Mouse (Mus musculus) heart, postnatal 14 days (tissue): Measurements from ENCODE around the gene B230217C12Rik. TPM values are rescaled to one million over a fixed set of nuclear protein-coding genes. Genes with fewer than 3 reads are reported as not detected.

ENCODE experiments used
- total RNA-seq, 2 experiments: library from RNA; stranded (reverse); gene quantifications; 2 replicates each; pipeline ENCODE4 v1.2.3; 2021

The B230217C12Rik gene
- total RNA-seq, 2 experiments from 2014 or later: 0.95 to 1.1 TPM

Other genes starting within 250 kb of the B230217C12Rik start
- gene Epop, start 211.1 kb upstream of the B230217C12Rik start, total RNA-seq: 1 to 10 TPM in 1 of 2 experiments, under 1 TPM in 1; 0.93 to 1.2 TPM
- 10 to 100 TPM; 58.1 to 61.7 TPM for gene Mllt6, start 177.4 kb upstream of the B230217C12Rik start, total RNA-seq
- 100 to 1,000 TPM; 146 to 147 TPM for gene Cisd3, start 155.0 kb upstream of the B230217C12Rik start, total RNA-seq
- gene Pcgf2, start 140.3 kb upstream of the B230217C12Rik start, total RNA-seq: 10 to 100 TPM; 11.1 to 12.9 TPM
- gene Psmb3, start 137.4 kb upstream of the B230217C12Rik start, total RNA-seq: 100 to 1,000 TPM; 161 to 169 TPM
- 10 to 100 TPM; 20.7 to 22.6 TPM for gene Pip4k2b, start 96.1 kb upstream of the B230217C12Rik start, total RNA-seq
- 10 to 100 TPM in 1 of 2 experiments, 1 to 10 TPM in 1; 8.9 to 10.6 TPM for gene Cwc25, start 74.2 kb upstream of the B230217C12Rik start, total RNA-seq
- gene 1700001P01Rik, start 64.9 kb upstream of the B230217C12Rik start, total RNA-seq: under 1 TPM in 1 of 2 experiments, not detected in 1; 0.65 TPM
- 100 to 1,000 TPM; 503 to 533 TPM for gene Rpl23, start 58.3 kb upstream of the B230217C12Rik start, total RNA-seq
- 10 to 100 TPM; 47.8 to 49.6 TPM for gene Lasp1, start 41.8 kb upstream of the B230217C12Rik start, total RNA-seq
- under 1 TPM; 0.17 to 0.37 TPM for gene Fbxo47, start 43.4 kb downstream of the B230217C12Rik start, total RNA-seq
- gene Plxdc1, start 145.7 kb downstream of the B230217C12Rik start, total RNA-seq: 1 to 10 TPM; 7.3 TPM
- 1 to 10 TPM; 1.6 to 6.2 TPM for gene Arl5c, start 155.4 kb downstream of the B230217C12Rik start, total RNA-seq
- gene Cacnb1, start 182.3 kb downstream of the B230217C12Rik start, total RNA-seq: 1 to 10 TPM; 5.5 to 6.9 TPM
- gene Rpl19, start 185.9 kb downstream of the B230217C12Rik start, total RNA-seq: 100 to 1,000 TPM; 538 to 580 TPM
- under 1 TPM; 0.27 to 0.43 TPM for gene Stac2, start 212.7 kb downstream of the B230217C12Rik start, total RNA-seq